Mouse (Mus musculus) liver, embryonic 14.5 days (tissue): ENCODE measurements around the gene Rnaseh2a.

Source experiments
- CTCF ChIP-seq: IDR thresholded peaks from 2 replicates; pipeline ENCODE4 v1.5.1; 2016; ENCODE audit warnings: antibody characterized with exemption, low read depth, control low read depth
- EP300 ChIP-seq: IDR thresholded peaks from 2 replicates; pipeline ENCODE4 v1.6.1; 2016; ENCODE audit warnings: antibody characterized with exemption, low read depth

- TF ChIP-seq CTCF (peak; percentile 96), EP300 (no peak)
Observed at GRCm38 (mm10) chr8:84989810-84990209, 20.2 kb upstream of the Rnaseh2a start.
